Mouse (Mus musculus) T-cell, adult 2 months (primary cell): ENCODE data around the gene Tmem33.

Experiments
- DNase-seq: peaks from one replicate; pipeline ENCODE4 v3.0.0; 2022; ENCODE audit warnings: low spot score

Tmem33 gene

GRCm38 (mm10) chr5:67258473-67258872, 1.9 kb upstream of the Tmem33 start:
- no peak for DNase-seq

GRCm38 (mm10) chr5:67260159-67260530, 220 bp upstream of the Tmem33 start:
- DNase-seq, result no peak

- no peak for DNase-seq
These were observed 2.6 kb downstream of the Tmem33 start for GRCm38 (mm10) chr5:67262964-67263363.

- no peak for DNase-seq
These were observed 5.7 kb downstream of the Tmem33 start for GRCm38 (mm10) chr5:67266106-67266505.

GRCm38 (mm10) chr5:67269309-67269708, 8.9 kb downstream of the Tmem33 start:
- no peak for DNase-seq

- no peak for DNase-seq
These were observed 19.0 kb downstream of the Tmem33 start for GRCm38 (mm10) chr5:67279407-67279806.

GRCm38 (mm10) chr5:67279840-67280239, 19.5 kb downstream of the Tmem33 start:
- DNase-seq, result no peak

GRCm38 (mm10) chr5:67280400-67280799, 20.0 kb downstream of the Tmem33 start:
- no peak for DNase-seq

GRCm38 (mm10) chr5:67295029-67295428, 34.7 kb downstream of the Tmem33 start:
- DNase-seq, result no peak

- DNase-seq, result no peak
These were observed 35.3 kb downstream of the Tmem33 start for GRCm38 (mm10) chr5:67295682-67296081.

GRCm38 (mm10) chr5:67296171-67296570, 35.8 kb downstream of the Tmem33 start:
- DNase-seq, result no peak

GRCm38 (mm10) chr5:67297026-67297813, 36.9 kb downstream of the Tmem33 start:
- DNase-seq, result no peak

GRCm38 (mm10) chr5:67299847-67300412, 39.6 kb downstream of the Tmem33 start:
- DNase-seq, result peak; percentile 61

- DNase-seq, result no peak
These were observed 40.7 kb downstream of the Tmem33 start for GRCm38 (mm10) chr5:67300926-67301597.

GRCm38 (mm10) chr5:67301722-67302331, 41.5 kb downstream of the Tmem33 start:
- no peak for DNase-seq

- DNase-seq, result no peak
These were observed 43.5 kb downstream of the Tmem33 start for GRCm38 (mm10) chr5:67303816-67304215.

- peak; percentile 84 for DNase-seq
These were observed 46.5 kb downstream of the Tmem33 start, which contains the start of gene Slc30a9 for GRCm38 (mm10) chr5:67306698-67307521. Gene Slc30a9 (plus strand): TSS chr5:67306955.

- DNase-seq, result peak; percentile 9
These were observed 47.4 kb downstream of the Tmem33 start for GRCm38 (mm10) chr5:67307659-67308222.

GRCm38 (mm10) chr5:67311811-67312521, 51.6 kb downstream of the Tmem33 start:
- DNase-seq, result no peak

GRCm38 (mm10) chr5:67312522-67312851, 52.1 kb downstream of the Tmem33 start:
- no peak for DNase-seq
